Mouse (Mus musculus) heart, postnatal 14 days (tissue): ENCODE results near the gene Abi1. TPM values are rescaled to one million over a fixed set of nuclear protein-coding genes. Genes with fewer than 3 reads are reported as not detected.

Source experiments
- total RNA-seq, 2 experiments: library from RNA; stranded (reverse); gene quantifications; 2 replicates each; pipeline ENCODE4 v1.2.3; 2021

Gene Abi1
- total RNA-seq, 2 experiments from 2014 or later, result 29.0 to 32.6 TPM

Other genes with a start within 250 kb of the Abi1 start
- gene Pdss1, start 144.7 kb downstream of the Abi1 start, total RNA-seq, result 10 to 100 TPM; 27.5 to 32.8 TPM
- gene Acbd5, start 27.9 kb upstream of the Abi1 start, total RNA-seq, result 10 to 100 TPM; 30.3 to 30.9 TPM
- gene Mastl, start 115.8 kb upstream of the Abi1 start, total RNA-seq, result 1 to 10 TPM in 1 of 2 experiments, under 1 TPM in 1; 0.84 to 1.8 TPM
- 10 to 100 TPM; 65.2 to 66.8 TPM for gene Yme1l1, start 116.1 kb upstream of the Abi1 start, total RNA-seq
- gene 4931423N10Rik, start 167.2 kb upstream of the Abi1 start, total RNA-seq, result not detected